Mouse (Mus musculus): Measurements from ENCODE around the gene Galnt9. TPM values are rescaled to one million over a fixed set of nuclear protein-coding genes. Genes with fewer than 3 reads are reported as not detected.

Galnt9 gene
- polyA plus RNA-seq, 1 experiment from 2014 or later, result not detected

- peak; percentile 82 for ATAC-seq
- peaks cover 34% of the 10 kb centered on the region for H3K4me1 ChIP-seq
- peaks cover 77% of the 10 kb centered on the region for H3K36me3 ChIP-seq
- H3K27me3 ChIP-seq (replicated peaks), result no peaks in the 10 kb centered on the region
- H3K4me3 ChIP-seq, result peak within 1 kb of the TSS; percentile 85
- under 1% methylated on average over 91 of the region's 91 CpGs for WGBS (ENCODE audit: insufficient replicate concordance)
- peak within 1 kb of the TSS; percentile 88 for H3K9ac ChIP-seq
- no peaks in the 10 kb centered on the region for H3K9me3 ChIP-seq (replicated peaks)
- peak within 1 kb of the TSS; percentile 93 for H3K4me2 ChIP-seq
- H3K27ac ChIP-seq, result peak within 1 kb of the TSS; percentile 74
These were observed 108.8 kb downstream of the Galnt9 start, which contains the start of the genes Noc4l and Ddx51 for GRCm38 (mm10) chr5:110652719-110653648. TSS of gene Noc4l (minus strand) at chr5:110653417. TSS of gene Ddx51 (plus strand) at chr5:110653451.

GRCm38 (mm10) chr5:110653686-110654085 lies 109.5 kb downstream of the Galnt9 start:
- H3K36me3 ChIP-seq, result peaks cover 77% of the 10 kb centered on the region
- H3K4me1 ChIP-seq, result peaks cover 34% of the 10 kb centered on the region
- peak; percentile 40 for ATAC-seq
- H3K4me3 ChIP-seq, result peak overlapping the region; percentile 85
- no peaks in the 10 kb centered on the region for H3K9me3 ChIP-seq (replicated peaks)
- peak overlapping the region; percentile 59; the same call in 1 of the 2 replicates for H3K27ac ChIP-seq
- H3K4me2 ChIP-seq, result peak overlapping the region; percentile 93
- H3K27me3 ChIP-seq (replicated peaks), result no peaks in the 10 kb centered on the region
- WGBS (ENCODE audit: insufficient replicate concordance), result 1% methylated on average over 37 of the region's 37 CpGs
- H3K9ac ChIP-seq, result peak overlapping the region; percentile 88

GRCm38 (mm10) chr5:110659682-110660081 lies 115.5 kb downstream of the Galnt9 start:
- ATAC-seq, result no peak
- H3K36me3 ChIP-seq, result peaks cover 96% of the 10 kb centered on the region

GRCm38 (mm10) chr5:110664041-110664440 lies 119.9 kb downstream of the Galnt9 start:
- WGBS (ENCODE audit: insufficient replicate concordance), result 80% methylated on average over 2 of the region's 2 CpGs
- Histone ChIP-seq H3K9me3 (replicated peaks) (no peaks in the 10 kb centered on the region), H3K27ac (no peak overlapping the region), H3K4me2 (no peak overlapping the region), H3K4me3 (no peak overlapping the region), H3K36me3 (peaks cover 96% of the 10 kb centered on the region), H3K4me1 (no peaks in the 10 kb centered on the region), H3K9ac (no peak overlapping the region), H3K27me3 (replicated peaks) (no peaks in the 10 kb centered on the region)
- no peak for ATAC-seq

More at GRCm38 (mm10) chr5:110659682-110660081, 115.5 kb downstream of the Galnt9 start:
- Histone ChIP-seq H3K9me3 (replicated peaks) (no peaks in the 10 kb centered on the region), H3K4me1 (peaks cover 4% of the 10 kb centered on the region), H3K27me3 (replicated peaks) (no peaks in the 10 kb centered on the region), H3K4me3 (no peak overlapping the region), H3K27ac (no peak overlapping the region), H3K4me2 (no peak overlapping the region), H3K9ac (no peak overlapping the region)

- H3K27me3 ChIP-seq (replicated peaks), result no peaks in the 10 kb centered on the region
- no peak overlapping the region for H3K4me2 ChIP-seq
- no peaks in the 10 kb centered on the region for H3K9me3 ChIP-seq (replicated peaks)
- H3K9ac ChIP-seq, result no peak overlapping the region
- WGBS (ENCODE audit: insufficient replicate concordance), result 85% methylated on average over 2 of the region's 2 CpGs
- H3K27ac ChIP-seq, result no peak overlapping the region
- H3K36me3 ChIP-seq, result peaks cover 96% of the 10 kb centered on the region
- no peak overlapping the region for H3K4me3 ChIP-seq
- H3K4me1 ChIP-seq, result no peaks in the 10 kb centered on the region
- no peak for ATAC-seq
These were observed 120.7 kb downstream of the Galnt9 start for GRCm38 (mm10) chr5:110664750-110665269.

- ATAC-seq, result peak; percentile 47
- peaks cover 96% of the 10 kb centered on the region for H3K36me3 ChIP-seq
- no peak overlapping the region for H3K4me3 ChIP-seq
- no peaks in the 10 kb centered on the region for H3K9me3 ChIP-seq (replicated peaks)
- no peak overlapping the region for H3K27ac ChIP-seq
- WGBS (ENCODE audit: insufficient replicate concordance), result 81% methylated on average over 6 of the region's 6 CpGs
- no peak overlapping the region for H3K4me2 ChIP-seq
- no peaks in the 10 kb centered on the region for H3K27me3 ChIP-seq (replicated peaks)
- no peak overlapping the region for H3K9ac ChIP-seq
- no peaks in the 10 kb centered on the region for H3K4me1 ChIP-seq
These were observed 121.4 kb downstream of the Galnt9 start for GRCm38 (mm10) chr5:110665486-110666121.

Small RNA genes lying within 50 kb of the gene (microRNA-seq; reads per million reads assigned to microRNA genes)
- 1.8 reads per million for gene Mir7026

Other genes with a start within 250 kb of the Galnt9 start
- 0.06 TPM in 1 of 2 replicates, not detected in the other for gene P2rx2, start 201.1 kb upstream of the Galnt9 start, polyA plus RNA-seq (2016; fragmentation: Nextera tagmentation; extraction: Ambion mirVana)
- not detected in 2 replicates for gene Lrcol1, start 199.6 kb upstream of the Galnt9 start, polyA plus RNA-seq (2016; fragmentation: Nextera tagmentation; extraction: Ambion mirVana)
- 9.8 TPM in 2 replicates for gene Fbrsl1, start 95.9 kb upstream of the Galnt9 start, polyA plus RNA-seq (2016; fragmentation: Nextera tagmentation; extraction: Ambion mirVana)
- 88.5 and 92.4 TPM in 2 replicates for gene Noc4l, start 109.1 kb downstream of the Galnt9 start, polyA plus RNA-seq (2016; fragmentation: Nextera tagmentation; extraction: Ambion mirVana)
- 30.2 and 36.3 TPM in 2 replicates for gene Ddx51, start 109.1 kb downstream of the Galnt9 start, polyA plus RNA-seq (2016; fragmentation: Nextera tagmentation; extraction: Ambion mirVana)
- 23.9 and 28.5 TPM in 2 replicates for gene Ep400, start 226.4 kb downstream of the Galnt9 start, polyA plus RNA-seq (2016; fragmentation: Nextera tagmentation; extraction: Ambion mirVana)
- gene Pus1, start 236.3 kb downstream of the Galnt9 start, polyA plus RNA-seq (2016; fragmentation: Nextera tagmentation; extraction: Ambion mirVana), result 48.7 and 50.7 TPM in 2 replicates